Mouse (Mus musculus): ENCODE results near the gene Cyp2d34.

The Cyp2d34 gene

DNA sequence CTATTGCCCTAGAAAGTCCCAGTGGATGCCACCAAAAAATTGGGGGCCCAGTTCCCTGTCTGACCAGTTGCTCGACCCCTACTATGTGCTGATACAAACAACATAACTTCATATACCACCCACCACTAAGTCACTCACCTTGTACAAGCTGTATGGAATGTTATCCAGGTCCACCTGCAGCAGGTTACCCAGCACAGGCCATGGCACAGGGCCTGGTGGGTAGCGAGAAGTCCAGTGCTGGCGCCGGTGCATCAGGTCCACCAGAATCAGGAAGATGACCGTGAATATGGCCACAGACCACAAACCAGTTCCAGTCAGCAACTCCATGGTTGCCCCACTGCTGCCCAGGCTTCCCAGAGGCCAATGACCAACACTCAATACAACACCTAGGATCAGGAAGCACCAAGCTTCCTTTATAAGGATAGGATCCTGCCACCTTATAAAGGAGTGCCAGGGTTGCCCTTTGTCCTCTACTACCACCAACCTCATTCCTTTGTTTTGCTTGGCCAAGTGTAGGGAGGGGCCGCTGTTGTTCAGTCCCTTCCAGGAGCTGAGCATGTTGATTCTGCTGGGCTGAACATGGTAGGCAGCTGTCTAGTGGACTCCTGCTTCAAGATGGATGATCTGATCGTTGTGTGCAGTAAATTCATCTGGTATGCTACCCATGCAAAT is at the start of gene Cyp2d34:
TSS of gene Cyp2d34 (minus strand) at position 416 of the 672 bp plus-strand sequence.
- no peak for DNase-seq

DNA sequence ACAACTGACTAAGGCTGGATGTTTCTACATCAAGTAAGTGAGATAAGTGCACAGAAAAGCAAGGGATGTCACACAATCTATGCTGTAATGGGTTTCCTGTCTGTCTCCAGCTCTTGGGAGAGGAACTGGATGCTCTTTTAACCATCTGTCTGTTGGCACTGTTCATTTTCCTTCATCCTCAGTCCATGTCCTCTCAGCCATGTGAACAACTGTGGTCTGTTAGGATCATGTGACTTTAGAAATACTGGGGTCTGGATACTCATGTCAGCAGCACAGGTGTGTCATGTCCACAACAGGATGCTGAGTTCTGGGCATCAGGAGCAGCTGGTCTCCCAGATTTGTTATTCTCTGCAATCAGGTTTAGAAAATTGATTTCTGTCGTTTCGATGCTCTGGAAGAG is 35.6 kb upstream of the Cyp2d34 start:
- no peak for DNase-seq

DNA sequence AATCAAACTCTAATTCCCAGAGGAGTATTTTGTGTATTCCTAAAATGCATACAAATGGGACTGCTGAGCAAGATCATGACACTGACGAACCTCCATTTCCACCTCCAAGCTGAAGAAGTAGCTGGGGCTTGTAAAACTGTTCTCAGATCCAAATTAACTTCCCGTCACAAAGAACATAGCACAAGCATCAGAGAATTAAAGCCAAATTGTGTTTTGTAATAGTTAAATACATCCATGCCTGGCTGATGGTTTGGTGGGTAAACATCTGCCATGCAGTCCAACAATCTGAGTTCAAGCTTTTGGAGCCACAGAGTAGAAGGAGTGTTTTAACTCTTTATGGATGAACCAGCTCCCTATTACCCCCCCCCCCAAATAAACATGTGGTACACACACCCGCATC is 23.6 kb upstream of the Cyp2d34 start:
- DNase-seq = no peak

DNA sequence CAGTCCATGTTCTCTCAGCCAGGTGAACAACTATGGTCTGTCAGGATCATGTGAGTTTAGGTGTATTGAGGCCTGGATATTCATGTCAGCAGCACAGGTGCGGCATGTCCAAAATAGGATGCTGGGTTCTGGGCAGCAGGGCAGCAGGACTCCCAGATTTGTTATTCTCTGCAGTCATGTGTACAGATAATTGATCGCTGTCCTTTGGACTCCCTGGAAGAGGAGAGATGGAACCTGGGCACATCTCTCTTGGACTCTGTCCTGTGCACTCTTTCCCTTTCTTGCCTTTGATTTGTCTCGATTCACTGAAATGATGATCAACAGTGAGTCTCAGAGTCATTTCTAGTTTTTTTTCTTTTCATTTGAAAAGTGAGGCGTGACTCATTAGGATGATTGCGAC is 23.0 kb upstream of the Cyp2d34 start:
- DNase-seq = no peak

DNA sequence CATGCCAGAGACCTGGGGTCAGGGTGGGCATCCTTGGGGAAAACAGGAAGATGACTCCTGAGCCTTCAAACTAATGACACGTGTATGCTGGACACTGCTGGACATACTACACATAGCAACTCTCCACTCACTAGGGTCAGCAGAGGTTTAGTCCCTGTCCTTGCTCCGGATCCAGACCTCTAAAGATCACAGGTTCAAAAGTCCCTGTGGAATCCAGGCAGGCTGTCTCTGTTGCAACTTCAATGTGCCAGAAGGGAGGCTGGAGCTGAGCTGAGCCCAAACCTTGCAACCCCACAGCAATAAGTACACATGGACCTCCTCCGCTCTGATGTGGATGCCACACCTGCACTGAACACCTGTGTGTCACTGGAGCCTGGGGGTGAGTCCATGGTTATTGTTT is 22.0 kb upstream of the Cyp2d34 start:
- no peak for DNase-seq

DNA sequence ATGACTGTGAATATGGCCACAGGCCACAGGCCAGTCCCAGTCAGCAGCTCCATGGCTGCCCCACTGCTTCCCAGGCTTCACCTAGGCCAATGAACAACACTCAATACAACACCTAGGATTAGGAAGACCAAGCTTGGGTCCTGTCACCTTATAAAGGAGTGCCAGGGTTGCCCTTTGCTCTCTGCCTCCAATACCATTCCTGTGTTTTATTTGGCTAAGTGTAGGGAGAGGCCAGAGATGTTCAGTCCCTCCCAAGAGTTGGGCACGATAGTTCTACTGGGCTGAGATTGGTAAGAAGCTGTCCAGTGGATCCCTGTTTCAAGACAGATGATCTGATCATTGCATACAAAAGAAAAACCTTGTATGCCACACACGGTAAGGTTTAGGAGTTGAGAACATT is 21.2 kb upstream of the Cyp2d34 start:
- DNase-seq = no peak

DNA sequence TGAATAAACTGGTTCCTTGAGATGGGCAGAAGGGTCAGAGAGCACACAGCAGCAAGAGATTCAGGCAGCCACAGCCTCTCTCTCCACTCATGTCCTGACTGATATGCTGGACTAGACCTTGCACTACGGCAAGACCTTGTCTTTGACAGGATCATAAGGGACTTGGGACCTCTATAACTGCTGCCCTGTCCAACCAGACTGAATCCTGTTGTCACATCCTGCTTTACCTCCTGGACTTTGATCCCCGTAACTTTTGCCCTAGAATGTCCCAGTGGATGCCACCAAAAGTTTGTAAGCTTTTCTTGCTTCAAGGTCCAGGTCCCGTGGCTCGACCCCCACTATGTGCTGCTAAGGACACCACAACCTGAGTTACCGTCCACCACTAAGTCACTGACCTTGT is 20.6 kb upstream of the Cyp2d34 start:
- DNase-seq = no peak

DNA sequence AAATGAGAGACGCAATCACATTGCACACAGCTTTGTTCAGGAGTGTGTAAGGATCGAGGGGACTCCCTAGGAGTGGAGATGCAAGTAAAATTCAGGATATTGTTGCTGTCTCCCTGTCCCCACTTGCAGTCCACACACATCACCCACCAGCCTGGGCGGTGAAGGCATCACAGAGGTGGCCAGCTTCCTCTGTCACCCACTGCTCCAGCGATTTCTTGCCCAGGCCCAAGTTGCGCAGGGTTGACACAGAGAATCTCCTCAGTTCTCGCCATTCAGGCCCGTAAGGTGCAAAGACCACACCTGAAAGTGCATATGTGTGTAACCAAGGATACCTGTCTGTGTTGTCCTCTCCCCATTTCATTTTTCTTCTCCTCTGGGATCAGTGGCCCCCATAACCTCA is 19.5 kb upstream of the Cyp2d34 start:
- no peak for DNase-seq

DNA sequence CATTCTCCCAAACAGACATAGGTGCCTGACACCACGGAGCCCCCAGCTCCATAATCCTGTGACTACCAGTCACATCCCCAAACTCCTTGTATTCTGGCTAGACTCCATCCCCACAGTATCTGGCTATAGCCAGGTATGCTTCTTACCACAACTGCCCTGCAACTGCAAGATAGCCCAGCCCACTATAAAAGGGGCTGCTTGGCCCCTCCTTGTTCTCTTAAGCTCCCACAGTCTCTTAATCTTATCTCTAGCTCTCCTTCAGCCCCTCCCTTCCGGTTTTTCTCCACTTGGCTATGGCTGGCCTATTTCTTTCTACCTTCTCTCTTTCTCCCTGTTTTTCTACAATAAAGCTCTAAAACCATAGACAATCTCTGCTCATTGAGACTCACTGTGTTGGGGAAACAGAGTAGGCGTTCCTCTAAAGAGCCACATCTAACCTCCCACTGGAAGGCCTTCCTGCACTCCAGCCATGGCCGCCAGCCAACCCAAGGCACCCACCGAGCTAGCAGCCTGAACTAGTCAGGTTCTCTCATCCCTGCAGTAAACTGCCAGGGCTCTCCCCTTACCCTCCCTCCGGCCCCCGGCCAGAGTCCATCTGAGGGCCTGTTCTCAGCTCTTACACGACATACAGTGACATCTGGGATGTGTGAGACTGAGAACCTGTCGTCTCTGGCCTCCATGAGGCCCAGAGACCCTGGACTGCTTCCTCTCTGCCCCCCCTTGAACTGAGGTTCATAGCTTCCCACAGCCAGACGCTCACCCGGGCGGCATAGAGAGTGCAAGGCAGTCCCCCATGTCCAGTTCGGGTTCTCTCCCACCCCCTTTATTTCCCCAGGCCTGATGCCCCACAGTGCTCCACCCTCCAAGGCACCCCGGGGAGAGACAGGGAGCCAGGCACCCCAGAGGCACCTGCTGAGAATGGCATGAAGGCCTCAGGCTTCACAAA is 16.7 kb upstream of the Cyp2d34 start:
- DNase-seq = no peak

DNA sequence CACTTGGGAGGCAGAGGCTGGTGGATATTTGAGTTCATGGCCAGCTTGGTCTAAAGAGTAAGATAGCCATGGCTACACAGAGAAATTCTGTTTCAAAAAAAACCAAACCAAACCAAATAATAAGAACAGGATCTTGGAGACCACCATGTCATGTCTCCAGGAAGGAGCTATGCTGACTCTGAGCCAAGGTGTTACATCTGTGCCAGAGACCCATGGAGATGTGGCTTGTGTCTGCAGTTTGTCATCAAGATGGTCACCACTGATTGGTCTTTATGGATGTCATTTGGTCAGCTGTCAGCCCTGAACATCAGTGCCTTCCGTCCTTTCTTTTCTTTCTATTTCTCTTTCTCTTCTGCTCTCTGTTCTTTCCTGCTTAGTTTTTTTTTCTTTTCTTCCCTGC is 14.2 kb upstream of the Cyp2d34 start:
- no peak for DNase-seq

DNA sequence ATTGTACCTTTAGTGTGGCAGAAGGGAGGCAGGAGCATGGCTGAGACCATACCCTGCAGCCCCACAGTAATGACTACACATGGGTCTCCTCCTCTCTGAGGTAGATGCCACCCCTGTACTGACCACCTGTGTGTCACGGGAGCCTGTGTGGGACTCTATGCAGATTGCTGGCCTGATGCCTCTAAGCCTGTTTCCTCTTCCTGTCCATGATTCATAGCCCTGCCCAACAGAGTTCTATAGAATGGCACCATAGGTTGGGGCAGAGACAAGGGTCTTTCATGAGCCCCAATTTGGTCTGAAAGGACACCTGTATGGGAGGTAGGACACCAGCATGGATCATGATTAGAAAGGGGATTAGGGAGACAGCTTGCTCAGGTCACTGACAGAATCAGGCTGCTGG is 1.2 kb upstream of the Cyp2d34 start:
- DNase-seq = no peak

DNA sequence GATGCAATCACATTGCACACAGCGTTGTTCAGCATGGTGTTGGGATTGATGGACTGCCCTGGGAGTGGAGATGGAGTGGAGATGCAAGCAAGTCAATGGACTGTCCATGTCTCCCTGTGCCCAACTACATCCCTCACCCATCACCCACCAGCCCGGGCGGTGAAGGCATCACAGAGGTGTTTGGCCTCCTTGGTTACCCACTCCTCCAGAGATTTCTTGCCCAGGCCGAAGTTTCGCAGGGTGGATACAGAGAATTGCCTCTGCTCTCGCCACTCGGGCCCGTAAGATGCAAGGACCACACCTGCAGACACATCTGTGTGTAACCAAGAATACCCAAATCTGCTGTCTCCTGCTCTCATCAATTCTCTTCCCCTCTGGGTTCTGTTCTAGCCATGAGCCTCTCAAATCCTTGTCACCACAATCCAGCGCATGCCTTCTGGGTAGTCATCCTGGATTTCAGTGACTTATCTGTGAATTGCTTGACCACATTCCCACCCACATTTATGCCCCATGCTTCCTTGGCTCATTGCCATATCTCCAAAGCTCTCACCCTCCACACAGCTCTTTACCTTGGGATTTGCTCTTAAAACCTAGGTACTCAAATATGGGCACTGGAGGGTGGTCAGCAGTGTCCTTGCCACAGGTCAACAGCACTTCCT is 2.3 kb downstream of the Cyp2d34 start:
- no peak for DNase-seq

DNA sequence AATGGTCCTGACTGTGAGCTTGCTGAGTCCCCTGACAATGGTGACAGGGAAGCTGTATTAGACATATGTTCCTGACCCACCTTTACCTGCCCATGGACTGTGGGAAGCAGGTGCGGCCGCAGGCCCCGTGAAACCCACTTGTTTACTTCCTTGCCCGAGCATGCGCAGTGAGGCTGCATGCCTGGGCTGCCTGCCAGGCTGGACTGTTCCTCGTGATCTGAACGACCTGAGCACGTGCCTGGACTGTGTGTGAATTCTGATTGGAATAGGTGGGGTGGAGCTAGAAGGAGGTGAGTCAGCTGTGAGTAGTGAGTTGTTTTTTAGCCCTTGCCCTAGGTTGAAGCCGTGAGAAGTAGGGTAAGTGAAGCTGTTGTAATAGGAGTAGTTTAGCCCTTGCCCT is 38.1 kb downstream of the Cyp2d34 start:
- no peak for DNase-seq

DNA sequence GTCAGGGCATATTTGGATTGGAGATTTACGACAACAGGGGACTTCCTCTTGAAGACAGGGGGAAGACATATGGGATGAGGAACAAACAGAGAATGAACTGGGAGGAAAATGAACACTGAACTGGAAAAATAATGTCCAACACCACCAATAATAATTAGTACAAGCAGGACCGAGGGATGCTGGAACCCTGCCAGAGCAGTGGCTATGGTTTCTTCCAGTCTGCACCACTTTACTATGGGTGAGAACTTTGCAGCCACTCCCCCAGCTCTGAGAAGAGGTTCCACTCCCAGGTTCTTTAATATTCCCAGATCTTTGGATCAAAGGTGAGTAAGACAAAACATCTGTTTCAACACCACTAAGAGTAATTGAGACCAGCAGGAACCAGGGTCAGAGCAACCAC is 41.7 kb downstream of the Cyp2d34 start:
- DNase-seq = no peak

DNA sequence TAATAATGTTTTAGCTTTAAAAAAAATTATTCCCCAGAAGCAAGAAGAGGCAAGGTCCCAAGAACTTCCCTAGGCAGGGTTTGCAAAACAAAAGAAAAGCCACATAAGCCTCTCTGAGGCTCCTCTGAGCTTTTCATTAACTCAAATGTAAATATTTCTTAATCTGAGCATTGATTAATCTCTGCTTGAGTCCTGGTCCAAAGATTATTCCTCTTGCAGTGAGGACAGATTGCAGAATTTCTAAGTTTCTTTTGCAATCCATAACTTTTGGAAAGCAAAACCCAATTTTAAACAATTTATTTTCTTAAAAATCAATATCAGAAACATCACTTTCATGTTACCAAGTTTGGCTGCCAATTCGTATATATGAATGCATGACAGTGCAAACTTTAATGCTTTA is 47.9 kb downstream of the Cyp2d34 start:
- no peak for DNase-seq

Data from thymus, postnatal 36 days (tissue).